Mouse (Mus musculus): ENCODE data around the gene Gm42957. TPM values are rescaled to one million over a fixed set of nuclear protein-coding genes. Genes with fewer than 3 reads are reported as not detected.

Gene Gm42957
- 0.14 TPM in 1 of 2 replicates, not detected in the other for polyA plus RNA-seq (2015; fragmentation: Nextera tagmentation; extraction: Ambion mirVana)

GRCm38 (mm10) chr3:96634928-96635879 lies at the start of gene Gm42957, which contains the start of gene Pex11b:
Gene Gm42957 (plus strand): TSS chr3:96635474.
Gene Pex11b (plus strand): TSS chr3:96635376.
- 2% methylated on average over 60 of the region's 60 CpGs for WGBS

GRCm38 (mm10) chr3:96590657-96591056 lies 44.6 kb upstream of the Gm42957 start:
- no peak overlapping the region for H3K9ac ChIP-seq
- H3K36me3 ChIP-seq = no peaks in the 10 kb centered on the region
- no peak overlapping the region for H3K4me3 ChIP-seq
- WGBS = 79% methylated on average over 4 of the region's 4 CpGs
- H3K4me2 ChIP-seq = no peak overlapping the region
- H3K27me3 ChIP-seq = peaks cover 9% of the 10 kb centered on the region
- no peak for ATAC-seq (ENCODE audit: borderline replicate concordance, extremely low read depth, low FRiP score, low TSS enrichment)
- peaks cover 15% of the 10 kb centered on the region for H3K4me1 ChIP-seq
- H3K9me3 ChIP-seq = no peaks in the 10 kb centered on the region
- no peak overlapping the region for H3K27ac ChIP-seq

More at GRCm38 (mm10) chr3:96634928-96635879, at the start of gene Gm42957, which contains the start of gene Pex11b:
- Histone ChIP-seq H3K9ac (peak within 1 kb of the TSS; percentile 97), H3K9me3 (no peaks in the 10 kb centered on the region), H3K27ac (peak within 1 kb of the TSS; percentile 87), H3K4me1 (peaks cover 25% of the 10 kb centered on the region), H3K4me2 (peak within 1 kb of the TSS; percentile 77), H3K36me3 (peaks cover 45% of the 10 kb centered on the region), H3K4me3 (peak within 1 kb of the TSS; percentile 93), H3K27me3 (no peaks in the 10 kb centered on the region)
- ATAC-seq (ENCODE audit: borderline replicate concordance, extremely low read depth, low FRiP score, low TSS enrichment) = peak; percentile 95

GRCm38 (mm10) chr3:96593374-96593773 lies 41.9 kb upstream of the Gm42957 start:
- H3K9ac ChIP-seq = peak overlapping the region; percentile 71
- 0% methylated on average over 10 of the region's 10 CpGs for WGBS
- H3K4me1 ChIP-seq = peaks cover 40% of the 10 kb centered on the region
- H3K9me3 ChIP-seq = no peaks in the 10 kb centered on the region
- no peaks in the 10 kb centered on the region for H3K36me3 ChIP-seq
- peak overlapping the region; percentile 83; the same call in 1 of the 2 replicates for H3K27ac ChIP-seq
- H3K27me3 ChIP-seq = peaks cover 34% of the 10 kb centered on the region
- no peak for ATAC-seq (ENCODE audit: borderline replicate concordance, extremely low read depth, low FRiP score, low TSS enrichment)
- peak overlapping the region; percentile 66 for H3K4me2 ChIP-seq
- H3K4me3 ChIP-seq = peak overlapping the region; percentile 70

- peak within 1 kb of the TSS; percentile 83 for H3K27ac ChIP-seq
- peaks cover 39% of the 10 kb centered on the region for H3K27me3 ChIP-seq
- no peaks in the 10 kb centered on the region for H3K9me3 ChIP-seq
- H3K36me3 ChIP-seq = no peaks in the 10 kb centered on the region
- H3K9ac ChIP-seq = peak within 1 kb of the TSS; percentile 71
- ATAC-seq (ENCODE audit: borderline replicate concordance, extremely low read depth, low FRiP score, low TSS enrichment) = peak; percentile 89
- H3K4me3 ChIP-seq = peak within 1 kb of the TSS; percentile 70
- under 1% methylated on average over 38 of the region's 38 CpGs for WGBS
- peak within 1 kb of the TSS; percentile 66 for H3K4me2 ChIP-seq
- H3K4me1 ChIP-seq = peaks cover 40% of the 10 kb centered on the region
Measured at GRCm38 (mm10) chr3:96593790-96594560, 41.3 kb upstream of the Gm42957 start, which contains the start of gene Polr3gl. Gene Polr3gl (minus strand): TSS chr3:96594181.

GRCm38 (mm10) chr3:96594851-96595250 lies 40.4 kb upstream of the Gm42957 start:
- WGBS = 76% methylated on average over 5 of the region's 5 CpGs
- H3K4me3 ChIP-seq = no peak overlapping the region
- H3K4me2 ChIP-seq = no peak overlapping the region
- H3K27ac ChIP-seq = no peak overlapping the region
- H3K36me3 ChIP-seq = no peaks in the 10 kb centered on the region
- H3K9ac ChIP-seq = no peak overlapping the region
- peaks cover 40% of the 10 kb centered on the region for H3K4me1 ChIP-seq
- H3K9me3 ChIP-seq = no peaks in the 10 kb centered on the region
- peaks cover 44% of the 10 kb centered on the region for H3K27me3 ChIP-seq
- no peak for ATAC-seq (ENCODE audit: borderline replicate concordance, extremely low read depth, low FRiP score, low TSS enrichment)

GRCm38 (mm10) chr3:96595661-96596060 lies 39.6 kb upstream of the Gm42957 start:
- H3K4me1 ChIP-seq = peaks cover 47% of the 10 kb centered on the region
- H3K4me2 ChIP-seq = peak overlapping the region; percentile 96
- no peak overlapping the region for H3K9ac ChIP-seq
- WGBS = 25% methylated on average over 6 of the region's 6 CpGs
- no peak for ATAC-seq (ENCODE audit: borderline replicate concordance, extremely low read depth, low FRiP score, low TSS enrichment)
- peaks cover 44% of the 10 kb centered on the region for H3K27me3 ChIP-seq
- H3K4me3 ChIP-seq = peak overlapping the region; percentile 46; the same call in 1 of the 2 replicates
- no peak overlapping the region for H3K27ac ChIP-seq
- H3K36me3 ChIP-seq = no peaks in the 10 kb centered on the region
- H3K9me3 ChIP-seq = no peaks in the 10 kb centered on the region

- Histone ChIP-seq H3K27ac (peak within 1 kb of the TSS; percentile 70; the same call in 1 of the 2 replicates), H3K4me2 (peak within 1 kb of the TSS; percentile 96), H3K36me3 (no peaks in the 10 kb centered on the region), H3K27me3 (peaks cover 44% of the 10 kb centered on the region), H3K4me3 (peak within 1 kb of the TSS; percentile 46), H3K4me1 (peaks cover 48% of the 10 kb centered on the region), H3K9me3 (no peaks in the 10 kb centered on the region), H3K9ac (peak within 1 kb of the TSS; percentile 50)
- ATAC-seq (ENCODE audit: borderline replicate concordance, extremely low read depth, low FRiP score, low TSS enrichment) = 0 out of 2 replicates have a peak, but pooled peaks have one; percentile 5
- WGBS = under 1% methylated on average over 22 of the region's 23 CpGs
Measured at GRCm38 (mm10) chr3:96596228-96596707, 39.0 kb upstream of the Gm42957 start, which contains the start of gene Ankrd34a. Gene Ankrd34a (plus strand): TSS chr3:96596636.

- peak overlapping the region; percentile 46 for H3K4me3 ChIP-seq
- no peak overlapping the region for H3K27ac ChIP-seq
- no peaks in the 10 kb centered on the region for H3K36me3 ChIP-seq
- 2% methylated on average over 10 of the region's 12 CpGs for WGBS
- peak overlapping the region; percentile 96 for H3K4me2 ChIP-seq
- ATAC-seq (ENCODE audit: borderline replicate concordance, extremely low read depth, low FRiP score, low TSS enrichment) = no peak
- no peaks in the 10 kb centered on the region for H3K9me3 ChIP-seq
- peaks cover 44% of the 10 kb centered on the region for H3K27me3 ChIP-seq
- peaks cover 48% of the 10 kb centered on the region for H3K4me1 ChIP-seq
- H3K9ac ChIP-seq = peak overlapping the region; percentile 50
Measured at GRCm38 (mm10) chr3:96596855-96597254, 38.4 kb upstream of the Gm42957 start.

- under 1% methylated on average over 40 of the region's 40 CpGs for WGBS
- ATAC-seq (ENCODE audit: borderline replicate concordance, extremely low read depth, low FRiP score, low TSS enrichment) = no peak
Measured at GRCm38 (mm10) chr3:96597435-96597891, 37.8 kb upstream of the Gm42957 start.

GRCm38 (mm10) chr3:96598156-96599068 lies 36.9 kb upstream of the Gm42957 start:
- Histone ChIP-seq H3K27me3 (peaks cover 44% of the 10 kb centered on the region), H3K9me3 (no peaks in the 10 kb centered on the region), H3K4me1 (peaks cover 44% of the 10 kb centered on the region), H3K4me2 (peak overlapping the region; percentile 96), H3K4me3 (peak overlapping the region; percentile 46), H3K36me3 (no peaks in the 10 kb centered on the region), H3K27ac (peak overlapping the region; percentile 70), H3K9ac (peak overlapping the region; percentile 50)
- WGBS = 3% methylated on average over 54 of the region's 54 CpGs
- peak; percentile 5; the same call in 1 of the 2 replicates for ATAC-seq (ENCODE audit: borderline replicate concordance, extremely low read depth, low FRiP score, low TSS enrichment)

More at GRCm38 (mm10) chr3:96597435-96597891, 37.8 kb upstream of the Gm42957 start:
- Histone ChIP-seq H3K27me3 (peaks cover 44% of the 10 kb centered on the region), H3K27ac (peak overlapping the region; percentile 70), H3K4me3 (peak overlapping the region; percentile 46), H3K9ac (peak overlapping the region; percentile 50), H3K4me2 (peak overlapping the region; percentile 96), H3K4me1 (peaks cover 44% of the 10 kb centered on the region), H3K9me3 (no peaks in the 10 kb centered on the region), H3K36me3 (no peaks in the 10 kb centered on the region)

All from lung, embryonic 15.5 days (tissue).